Mouse (Mus musculus): ENCODE measurements around the gene Acox2.

Gene Acox2

DNA sequence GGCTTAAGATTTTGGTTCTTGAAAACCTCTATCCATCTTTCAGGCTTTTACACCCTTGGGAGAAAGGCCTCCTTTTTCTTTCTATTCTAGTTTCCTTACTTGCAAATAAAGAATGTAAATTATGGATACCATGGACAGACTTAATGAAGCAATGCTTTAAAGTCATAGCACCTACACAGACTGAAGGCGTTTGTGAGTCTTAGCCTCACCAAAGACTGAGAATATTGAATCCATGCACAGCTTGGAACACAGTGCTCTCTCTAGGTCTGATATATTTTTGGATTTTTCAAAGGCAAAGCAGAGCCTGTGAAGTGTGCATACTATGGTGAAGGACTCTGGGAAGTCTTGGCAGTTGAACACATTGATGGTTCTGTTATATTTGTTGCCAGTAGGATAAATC, 9.9 kb downstream of the Acox2 start:
- no peak for DNase-seq (ENCODE audit: low read depth, low spot score)

DNA sequence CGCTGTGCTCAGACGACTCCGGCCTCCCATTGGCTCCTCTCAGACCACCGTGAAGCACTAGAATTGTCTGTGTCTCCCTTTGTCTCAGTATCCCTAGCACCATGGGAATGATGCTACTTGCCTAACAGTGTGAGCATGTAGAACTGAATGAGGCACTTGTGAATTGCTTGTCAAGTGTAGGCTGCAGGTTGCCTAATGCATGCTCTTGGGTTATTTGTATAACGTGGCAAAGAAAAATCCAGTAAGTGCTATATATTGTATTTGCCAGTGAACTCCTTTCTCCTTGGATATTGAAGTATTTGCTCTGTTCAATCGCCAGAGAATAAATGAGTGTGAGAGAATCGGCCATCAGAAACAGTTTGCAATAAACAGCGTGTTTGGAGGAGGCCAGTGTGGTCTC, 12.3 kb downstream of the Acox2 start:
- DNase-seq (ENCODE audit: low read depth, low spot score), result no peak

DNA sequence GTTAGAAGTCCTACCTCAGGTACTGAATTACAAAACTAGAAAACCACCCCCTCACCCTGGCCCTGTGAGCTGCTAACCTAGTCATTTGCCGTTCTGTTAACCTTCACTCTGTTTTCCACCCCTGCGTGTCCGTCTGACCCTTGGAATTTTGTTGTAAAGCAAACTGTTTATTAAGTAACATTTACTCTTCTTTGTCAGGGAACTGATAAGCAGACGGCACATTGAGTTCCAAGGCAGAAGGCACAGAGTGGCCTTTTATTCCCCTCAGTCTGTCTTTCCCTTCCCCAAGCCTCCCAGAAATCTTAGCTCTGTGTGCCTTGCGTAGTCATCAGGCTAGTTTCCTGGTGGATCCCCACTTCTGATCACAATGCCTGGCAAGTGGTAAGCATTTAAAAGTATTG, 14.9 kb downstream of the Acox2 start:
- DNase-seq (ENCODE audit: low read depth, low spot score), result no peak

DNA sequence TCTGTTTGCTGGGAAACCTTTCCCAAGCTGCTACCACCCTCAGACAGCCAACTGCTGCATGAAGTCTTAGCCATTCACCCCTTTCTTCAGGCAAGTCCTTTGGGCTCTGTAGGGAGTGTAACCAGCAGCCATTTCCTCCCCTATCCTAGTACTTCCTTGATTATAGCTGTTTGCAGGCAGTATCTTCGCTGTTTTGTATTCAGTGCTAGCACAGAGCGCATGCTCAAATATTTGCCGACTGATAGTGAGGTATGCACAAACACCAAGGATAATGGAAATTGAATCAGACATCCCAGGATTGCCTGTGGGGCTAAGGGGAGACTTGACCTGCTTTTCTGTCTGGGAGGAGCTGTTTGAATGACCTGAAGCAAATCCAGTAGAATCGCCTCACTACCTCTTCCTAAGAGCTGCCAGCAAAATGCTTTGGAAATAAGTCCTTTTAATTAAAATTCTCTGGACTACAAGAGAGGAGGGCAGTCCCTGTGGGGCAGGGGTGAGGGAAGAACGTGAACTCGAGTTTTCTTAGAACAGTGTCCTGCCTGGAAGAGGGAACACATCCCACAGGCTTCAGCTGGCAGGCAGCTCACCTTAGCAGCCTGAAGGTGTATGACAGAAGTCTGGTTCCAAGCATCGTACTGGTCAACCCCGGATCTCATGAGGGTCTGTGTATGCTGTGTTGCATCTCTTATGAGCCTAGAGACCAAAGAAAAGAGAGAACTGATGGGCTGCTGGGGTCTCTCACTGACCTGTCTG, 15.8 kb downstream of the Acox2 start:
- DNase-seq (ENCODE audit: low read depth, low spot score), result no peak

DNA sequence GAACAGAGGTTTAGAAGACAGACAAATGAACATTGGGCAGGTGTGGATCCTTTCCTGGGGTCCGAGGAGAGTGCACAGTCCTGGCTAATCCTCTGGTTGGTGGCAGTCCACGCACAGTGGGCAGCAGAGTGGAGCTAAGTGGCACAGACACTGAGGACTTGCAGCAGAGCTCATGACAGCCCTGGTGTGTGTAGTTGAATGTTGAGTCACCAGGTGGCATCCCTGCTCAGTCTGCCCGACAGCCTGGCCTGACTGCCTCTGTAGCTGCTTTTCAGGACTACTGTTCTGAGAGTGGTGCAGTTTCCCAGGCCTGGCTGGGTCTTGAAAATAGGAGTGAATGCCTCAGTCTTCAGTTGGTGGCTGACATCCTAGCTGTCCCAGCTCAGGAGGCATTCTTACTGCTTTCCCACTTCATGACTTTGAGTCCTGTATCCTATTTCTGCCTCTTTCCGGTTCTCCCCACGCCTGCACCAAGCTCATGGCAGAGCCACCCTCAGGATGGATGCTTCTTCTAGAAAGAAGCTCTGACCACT, 16.7 kb downstream of the Acox2 start:
- peak; percentile 49 for DNase-seq (ENCODE audit: low read depth, low spot score)

DNA sequence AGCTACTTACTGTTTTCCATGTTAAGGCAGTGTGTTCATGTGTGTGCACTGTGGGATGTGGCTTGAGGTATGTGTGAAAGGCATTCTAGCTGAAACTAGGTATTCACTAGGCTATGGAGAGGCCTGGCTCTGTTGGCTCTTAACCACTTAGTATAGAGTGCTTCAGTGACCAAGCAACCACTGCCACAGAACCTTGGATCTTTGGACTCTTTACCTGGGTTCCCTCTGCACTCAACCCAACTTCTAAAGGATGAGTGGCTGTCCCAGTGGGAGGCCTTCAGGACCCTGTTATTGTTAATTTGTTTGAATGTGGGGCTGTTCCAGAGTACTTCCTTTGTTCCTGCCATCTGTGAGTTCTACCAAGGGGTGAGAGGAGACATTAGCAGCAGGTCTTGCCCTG, 17.3 kb downstream of the Acox2 start:
- no peak for DNase-seq (ENCODE audit: low read depth, low spot score)

DNA sequence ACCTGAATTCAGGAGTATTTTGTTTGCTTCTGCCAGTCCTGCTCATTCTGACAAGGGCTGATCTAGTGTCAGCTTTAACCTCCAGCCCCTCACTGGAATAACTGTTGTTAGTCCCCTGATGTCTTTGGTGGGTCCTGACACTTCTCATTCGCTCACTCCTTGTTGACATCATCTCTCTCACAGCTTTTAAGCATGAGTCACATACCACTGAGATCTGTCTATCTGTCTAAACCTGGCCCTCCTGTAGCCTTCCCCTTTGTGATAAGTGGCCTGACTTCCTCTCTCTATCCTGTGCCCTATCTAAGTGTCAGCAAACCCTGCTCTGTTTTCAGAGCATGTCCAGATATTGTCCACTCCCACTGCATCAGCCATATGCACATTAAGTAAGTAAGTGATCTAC, 25.9 kb downstream of the Acox2 start:
- DNase-seq (ENCODE audit: low read depth, low spot score), result no peak

DNA sequence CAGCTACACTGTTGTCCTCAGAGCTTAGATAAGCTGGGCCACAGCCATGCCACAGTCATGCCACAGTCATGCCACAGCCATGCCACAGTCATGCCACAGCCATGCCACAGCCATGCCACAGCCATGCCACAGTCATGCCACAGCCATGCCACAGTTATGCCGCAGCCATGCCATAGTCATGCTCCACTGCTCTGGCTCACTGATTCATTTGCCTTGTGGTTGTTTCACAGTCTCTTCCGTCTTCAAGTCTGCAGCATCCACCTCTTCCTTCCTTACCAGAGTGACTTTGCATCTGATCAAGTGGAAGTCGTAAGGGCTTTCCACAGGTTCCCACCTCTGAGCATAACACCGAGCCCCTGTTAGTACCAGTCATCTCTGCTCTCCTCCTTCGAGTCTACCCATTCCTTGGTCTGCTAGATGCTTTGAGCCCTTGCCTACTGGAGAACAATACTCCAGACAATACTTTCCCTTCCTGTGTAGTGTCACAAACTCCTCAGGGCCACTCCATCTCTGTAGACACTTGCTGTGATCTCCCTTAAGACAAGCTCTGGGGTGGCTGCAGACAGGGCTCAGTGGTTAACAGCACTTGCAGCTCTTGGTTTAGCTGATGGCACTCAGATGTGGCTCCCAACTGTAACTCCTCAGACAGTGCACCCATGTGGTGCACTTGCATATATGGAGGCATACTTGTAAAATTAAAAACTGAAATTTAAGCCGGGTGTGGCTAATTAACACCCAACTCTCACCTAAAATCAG, 26.8 kb downstream of the Acox2 start:
- no peak for DNase-seq (ENCODE audit: low read depth, low spot score)

DNA sequence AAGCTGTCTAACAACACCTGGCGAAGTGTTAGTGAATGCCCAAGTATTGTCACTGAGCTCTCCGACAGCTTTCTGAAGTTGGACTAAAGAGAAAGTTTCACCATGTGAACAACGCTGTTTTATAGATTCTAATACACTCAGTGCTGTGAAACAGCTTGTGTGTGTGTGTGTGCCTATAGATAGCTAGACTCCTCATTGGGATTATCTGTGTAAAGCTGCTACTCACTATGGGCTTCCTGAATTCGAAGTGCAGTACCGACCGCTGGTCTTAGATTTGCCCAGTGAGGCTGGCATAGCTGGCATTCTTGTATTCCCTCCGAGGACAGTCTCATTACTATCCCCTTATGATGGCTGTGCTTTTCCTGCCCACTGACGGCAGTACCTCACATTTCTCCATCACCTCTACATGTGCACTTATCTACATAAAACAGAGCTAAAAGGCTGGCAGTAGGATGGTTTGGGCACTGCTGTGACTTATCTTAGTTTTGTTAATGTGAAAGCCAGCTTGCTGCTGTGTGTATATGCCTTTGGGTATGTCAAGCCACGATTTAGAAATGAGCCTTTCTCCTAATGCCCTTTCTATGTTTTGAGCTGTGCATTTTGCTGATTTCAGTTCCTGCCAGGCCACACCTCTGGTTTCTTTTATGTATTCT, 29.7 kb downstream of the Acox2 start:
- DNase-seq (ENCODE audit: low read depth, low spot score), result no peak

DNA sequence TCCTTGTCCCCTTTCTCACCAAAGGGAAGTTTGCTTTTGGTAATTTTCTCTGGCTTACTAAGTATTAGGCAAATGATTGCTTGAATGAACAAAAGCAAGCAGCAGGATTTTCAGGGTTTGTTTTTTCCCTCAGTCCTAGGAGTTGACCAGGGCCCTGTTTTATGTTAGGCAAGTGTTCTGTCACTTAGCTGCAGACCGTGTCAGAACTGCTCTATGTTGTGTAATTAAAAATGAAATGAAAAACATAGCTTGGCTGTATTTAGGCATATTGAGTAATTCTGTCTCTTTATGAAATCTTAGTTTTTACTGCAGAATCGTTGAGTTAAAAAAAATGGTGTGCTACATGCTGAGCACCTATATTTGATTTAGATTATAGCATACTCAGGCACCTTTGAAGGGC, 34.3 kb downstream of the Acox2 start:
- DNase-seq (ENCODE audit: low read depth, low spot score), result no peak

DNA sequence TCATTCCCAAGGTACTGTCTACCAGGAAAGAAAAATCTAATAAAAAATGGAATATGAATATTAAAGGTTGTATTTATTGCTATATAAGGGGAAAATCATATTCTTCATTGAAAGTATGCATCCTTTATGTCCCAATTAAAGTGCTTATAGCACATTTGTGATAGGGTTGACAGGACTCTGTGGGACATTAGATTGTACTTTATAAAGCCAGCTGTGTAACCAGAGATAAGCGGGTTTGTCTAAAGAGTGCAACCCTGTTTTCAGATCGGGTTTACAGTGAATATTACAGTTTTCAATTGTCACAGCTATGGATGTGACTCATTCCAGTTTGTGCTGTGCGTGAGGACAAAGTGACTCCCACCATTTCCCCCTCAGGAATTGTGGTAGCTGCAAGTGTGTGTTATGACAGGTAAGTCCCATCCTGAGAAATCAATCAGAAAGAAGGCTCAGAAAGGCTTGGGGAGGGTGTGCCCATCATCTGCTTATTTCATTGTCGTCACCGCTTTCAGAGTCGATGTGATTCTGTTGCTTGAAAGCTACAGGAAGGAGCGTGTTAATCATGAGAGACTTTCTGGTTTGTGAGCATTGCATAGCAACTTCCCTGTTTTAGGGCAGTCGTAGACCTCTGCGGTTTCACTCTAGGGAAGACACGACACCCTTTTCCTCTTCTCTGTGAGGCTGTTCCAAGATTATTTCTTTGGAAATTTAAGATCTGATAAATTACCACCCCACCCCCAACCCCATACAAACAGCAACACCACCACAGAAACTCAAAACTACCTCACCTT, 35.5 kb downstream of the Acox2 start:
- no peak for DNase-seq (ENCODE audit: low read depth, low spot score)

DNA sequence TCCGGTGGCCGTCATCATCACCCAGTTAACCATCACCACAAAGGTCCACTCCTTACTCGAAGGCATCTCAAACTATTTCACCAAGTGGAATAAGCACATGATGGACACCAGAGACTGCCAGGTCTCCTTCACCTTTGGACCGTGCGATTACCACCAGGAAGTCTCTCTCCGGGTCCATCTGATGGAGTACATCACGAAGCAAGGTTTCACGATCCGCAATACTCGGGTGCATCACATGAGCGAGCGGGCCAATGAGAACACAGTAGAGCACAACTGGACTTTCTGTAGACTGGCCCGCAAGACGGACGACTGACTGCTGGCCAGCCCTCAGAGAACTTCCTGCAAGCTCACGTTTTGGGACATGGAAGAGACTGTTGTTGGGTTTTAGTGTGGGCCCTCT, 36.6 kb downstream of the Acox2 start:
- DNase-seq (ENCODE audit: low read depth, low spot score), result no peak

DNA sequence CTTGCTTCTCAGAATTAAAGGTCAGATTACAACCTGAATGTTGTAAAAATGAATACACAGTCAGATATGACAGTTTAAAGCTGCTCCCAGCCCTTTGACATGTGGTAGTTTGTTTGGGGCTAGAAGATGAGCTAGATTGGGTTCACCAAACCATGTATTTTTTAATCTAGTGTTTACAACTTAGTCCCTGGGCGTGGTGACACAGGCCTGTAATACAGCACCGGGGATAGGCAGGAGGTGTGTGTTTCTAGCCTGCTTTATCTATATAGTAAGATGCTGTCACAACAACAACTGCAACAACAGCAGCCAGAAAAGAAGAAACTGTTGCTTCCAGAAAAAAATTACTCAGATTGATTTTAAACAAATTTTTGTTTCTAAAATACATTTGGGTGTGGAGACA, 38.2 kb downstream of the Acox2 start:
- no peak for DNase-seq (ENCODE audit: low read depth, low spot score)

DNA sequence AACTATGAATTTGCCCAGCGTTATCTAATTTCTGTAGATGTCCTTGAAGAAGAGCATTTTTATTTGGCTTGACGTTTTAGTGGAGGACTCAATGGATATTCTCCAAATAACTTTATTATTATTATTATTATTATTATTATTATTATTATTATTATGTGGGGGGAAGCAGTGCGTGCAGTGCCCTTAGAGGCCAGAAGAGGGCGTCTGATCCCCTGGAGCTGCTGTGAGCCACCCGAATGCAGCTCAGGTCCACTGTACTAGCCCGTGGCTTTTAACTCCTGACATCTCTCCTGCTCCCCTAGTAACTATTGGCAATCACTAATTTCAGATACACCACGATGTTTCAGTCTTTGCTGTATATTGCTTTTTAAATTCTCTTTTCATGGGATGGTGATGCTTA, 38.8 kb downstream of the Acox2 start:
- DNase-seq (ENCODE audit: low read depth, low spot score), result peak; percentile 29

DNA sequence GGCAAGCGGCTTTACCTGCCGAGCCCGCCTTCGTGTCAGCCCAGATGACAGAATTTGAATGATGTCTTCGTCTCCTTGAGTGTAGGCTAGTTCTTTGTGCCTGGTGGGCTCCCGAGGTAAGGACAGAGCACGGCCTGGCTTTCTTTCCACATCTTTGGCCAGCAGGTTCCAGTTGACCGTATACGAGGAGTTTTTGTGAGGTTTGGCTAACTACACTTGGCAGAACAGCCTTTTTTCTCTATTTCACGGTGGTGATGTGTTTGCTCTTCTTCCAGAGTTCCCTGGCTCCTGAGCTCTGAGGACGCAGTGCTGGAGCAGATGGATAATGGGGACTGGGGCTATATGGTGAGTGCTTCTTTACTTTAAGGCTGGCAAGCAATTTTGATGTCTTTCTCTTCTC, 39.3 kb downstream of the Acox2 start:
- DNase-seq (ENCODE audit: low read depth, low spot score), result no peak

DNA sequence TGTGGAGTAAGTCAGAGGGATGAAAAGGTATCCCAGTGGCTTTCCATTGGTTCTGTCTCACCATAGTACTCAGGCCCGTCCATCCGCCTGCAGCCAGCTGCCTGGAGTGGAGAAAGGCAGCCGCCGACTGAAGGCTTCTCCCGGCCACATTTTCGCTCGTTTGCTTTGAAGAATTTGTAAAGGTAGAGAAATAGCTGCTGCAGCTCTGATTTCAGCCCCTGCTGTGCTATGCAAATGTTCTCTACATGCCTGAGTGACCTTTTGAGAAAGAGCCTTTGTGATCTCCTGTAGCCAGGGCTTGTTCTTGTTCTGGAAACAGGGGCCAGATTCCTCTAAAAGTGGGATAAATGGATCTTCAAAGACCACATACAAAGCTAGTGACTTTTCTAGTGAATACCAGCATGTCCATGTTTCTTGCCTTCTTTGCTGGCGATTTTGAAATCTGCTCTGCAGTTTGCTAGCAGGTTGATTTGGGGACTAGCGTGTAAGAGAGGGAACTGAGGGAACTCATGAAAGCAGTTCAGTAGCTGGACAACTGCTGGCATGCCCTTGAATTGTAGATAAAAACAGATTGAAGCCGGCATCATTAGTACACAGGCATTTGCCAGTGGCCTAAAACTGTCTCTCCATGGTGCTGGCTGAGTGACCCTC, 40.3 kb downstream of the Acox2 start:
- DNase-seq (ENCODE audit: low read depth, low spot score), result peak; percentile 87

DNA sequence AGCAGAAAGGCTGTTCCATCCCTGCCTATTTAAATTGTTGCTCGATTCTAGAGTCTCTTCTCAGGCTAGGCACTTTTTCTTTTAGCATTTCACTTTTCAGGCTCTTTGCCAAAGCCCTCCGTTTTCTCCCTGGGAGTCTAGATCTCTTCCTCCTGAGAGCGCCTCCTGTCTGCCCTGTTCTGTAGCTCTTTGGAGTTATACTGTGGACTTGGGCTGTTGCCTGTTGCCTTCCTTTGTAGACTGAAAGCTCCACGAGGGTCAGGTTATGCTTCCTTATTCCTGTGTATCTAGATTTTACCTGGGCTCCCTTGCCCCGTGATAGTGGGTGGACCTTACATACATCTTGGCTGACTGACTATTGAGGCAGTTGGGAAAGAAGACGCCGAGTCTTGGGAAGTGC, 40.9 kb downstream of the Acox2 start:
- no peak for DNase-seq (ENCODE audit: low read depth, low spot score)

DNA sequence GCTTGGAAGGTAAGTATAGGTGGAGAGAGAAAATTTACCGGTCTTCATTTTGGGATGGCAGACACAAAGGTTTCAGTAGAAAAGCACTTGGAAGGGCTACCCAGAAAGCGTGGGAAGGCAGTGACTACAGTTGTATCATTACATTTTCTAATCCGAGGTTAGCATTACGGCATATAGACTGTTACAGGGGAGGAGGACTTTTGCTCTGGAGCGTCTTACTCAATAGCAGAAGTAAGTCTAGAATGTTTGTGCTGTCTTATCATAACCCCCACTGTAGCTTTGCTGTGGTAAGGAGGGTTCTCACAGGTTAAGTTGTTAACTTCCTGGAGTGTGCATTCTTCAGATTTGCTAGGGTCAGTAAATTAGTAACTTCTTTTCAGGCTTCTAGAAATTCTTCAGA, 43.1 kb downstream of the Acox2 start:
- DNase-seq (ENCODE audit: low read depth, low spot score), result no peak

DNA sequence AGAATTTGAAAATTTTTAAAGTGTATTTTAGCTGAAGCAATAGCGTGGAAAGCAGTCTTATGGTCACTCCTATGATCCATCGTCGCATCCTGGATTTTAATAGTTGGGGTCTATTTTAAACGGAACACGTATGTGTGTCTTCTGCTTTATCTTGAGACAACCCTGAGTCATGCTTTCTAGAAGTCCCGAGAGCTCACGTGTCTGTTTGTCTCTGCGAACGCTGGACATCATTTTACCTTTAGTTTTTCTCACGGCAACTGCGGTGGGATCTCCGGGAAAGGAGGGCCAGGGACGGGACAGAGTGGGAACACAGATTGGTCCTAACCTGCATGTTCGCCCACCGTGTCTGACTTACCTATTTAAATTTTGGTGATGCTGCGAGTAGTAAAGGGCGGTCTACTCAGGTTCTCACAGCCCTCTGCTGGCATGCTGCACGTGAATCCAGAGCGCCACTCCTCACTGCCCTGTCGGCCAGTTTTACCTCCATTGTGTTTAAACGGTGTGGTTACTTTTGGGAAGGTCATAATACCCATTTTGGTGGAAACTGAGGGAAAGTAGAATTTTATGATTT, 43.9 kb downstream of the Acox2 start:
- DNase-seq (ENCODE audit: low read depth, low spot score), result peak; percentile 60

DNA sequence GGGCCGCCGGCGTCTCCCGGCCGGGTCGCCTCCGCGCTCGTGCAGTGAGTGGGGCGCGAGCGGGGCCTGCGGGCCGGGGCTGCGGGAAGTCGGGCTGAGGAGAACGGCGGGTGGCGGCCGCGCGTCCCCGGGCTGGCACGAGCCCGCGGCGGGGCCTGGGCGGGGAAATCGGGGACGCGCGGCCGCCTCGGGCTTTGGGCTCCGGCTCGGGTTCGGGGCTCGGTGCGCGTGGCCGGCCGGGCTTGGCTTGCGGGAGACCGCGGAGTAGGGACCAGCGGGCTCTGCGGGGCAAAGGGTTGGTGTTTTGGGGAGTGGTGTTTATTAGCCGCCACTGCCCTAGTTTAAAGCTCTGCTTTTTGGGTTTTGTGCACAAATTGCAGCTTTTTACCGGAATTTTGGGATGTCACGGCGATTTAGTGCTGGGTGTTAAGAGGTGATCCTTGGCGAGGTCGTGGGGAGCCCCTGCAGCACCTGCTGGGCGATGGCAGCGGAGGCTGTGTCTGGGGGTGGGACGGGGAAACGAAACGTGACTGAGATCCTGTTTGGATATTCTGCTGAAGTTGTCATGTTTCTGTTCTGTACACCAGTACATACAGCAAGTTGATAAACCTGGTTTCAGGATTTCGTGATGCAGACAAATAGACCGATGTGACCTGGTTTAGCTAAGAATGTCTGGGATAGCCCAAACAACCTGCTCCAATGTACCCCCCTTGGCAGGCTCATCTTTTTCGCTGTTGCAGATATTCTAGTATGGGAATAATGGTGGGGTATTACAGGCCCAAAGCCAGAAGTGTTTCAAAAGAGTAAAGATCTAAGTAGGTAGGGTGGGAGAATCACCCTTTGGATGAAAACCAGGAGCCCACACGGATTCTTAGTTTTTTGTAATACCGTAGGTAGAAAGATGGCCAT, 44.6 kb downstream of the Acox2 start:
- DNase-seq (ENCODE audit: low read depth, low spot score), result peak; percentile 22
